Mouse (Mus musculus) erythroid progenitor cell, adult 5-6 weeks (primary cell): ENCODE measurements around the gene Zfp423. TPM values are rescaled to one million over a fixed set of nuclear protein-coding genes. Genes with fewer than 3 reads are reported as not detected.

Source experiments
- ATAC-seq: replicated peaks from 2 replicates; pipeline ENCODE4 v1.8.0; 2016; ENCODE audit warnings: moderate number of reproducible peaks, mild to moderate bottlenecking, moderate TSS enrichment, inconsistent platforms; ENCODE audit not compliant: poor library complexity, low FRiP score, severe bottlenecking
- total RNA-seq, 2 experiments: library from RNA; stranded (forward) in 1 of 2; stranded (reverse) in 1 of 2; fragments of 150-400 nt in 1 of 2; fragments of 186-747, 209-891 nt in 1 of 2; gene quantifications; 2 replicates each; pipeline versions ENCODE4 v1.2.3 to v1.2.4; 2015 to 2017; ENCODE audit warnings: low replicate concordance in 2 of 2

The Zfp423 gene
- total RNA-seq, 2 experiments from 2014 or later, result 0.42 TPM; not detected in 1

GRCm38 (mm10) chr8:87680034-87680433 lies 279.4 kb downstream of the Zfp423 start:
- no peak for ATAC-seq

- no peak for ATAC-seq
Observed at GRCm38 (mm10) chr8:87679431-87680003, 279.9 kb downstream of the Zfp423 start.

GRCm38 (mm10) chr8:87675411-87675810 lies 284.0 kb downstream of the Zfp423 start:
- ATAC-seq, result no peak

- no peak for ATAC-seq
Observed at GRCm38 (mm10) chr8:87674157-87674556, 285.2 kb downstream of the Zfp423 start.

- ATAC-seq, result no peak
Observed at GRCm38 (mm10) chr8:87672214-87672613, 287.2 kb downstream of the Zfp423 start.

GRCm38 (mm10) chr8:87671209-87671970 lies 288.0 kb downstream of the Zfp423 start:
- no peak for ATAC-seq

- ATAC-seq, result no peak
Observed at GRCm38 (mm10) chr8:87670232-87670631, 289.2 kb downstream of the Zfp423 start.

- no peak for ATAC-seq
Observed at GRCm38 (mm10) chr8:87668736-87669135, 290.7 kb downstream of the Zfp423 start.

- ATAC-seq, result no peak
Observed at GRCm38 (mm10) chr8:87667914-87668643, 291.3 kb downstream of the Zfp423 start.

- no peak for ATAC-seq
Observed at GRCm38 (mm10) chr8:87667297-87667696, 292.1 kb downstream of the Zfp423 start.

GRCm38 (mm10) chr8:87665337-87665736 lies 294.1 kb downstream of the Zfp423 start:
- ATAC-seq, result no peak

- ATAC-seq, result no peak
Observed at GRCm38 (mm10) chr8:87664217-87664509, 295.2 kb downstream of the Zfp423 start.

GRCm38 (mm10) chr8:87663349-87664216 lies 295.8 kb downstream of the Zfp423 start:
- no peak; the same call in 1 of the 2 replicates for ATAC-seq

- ATAC-seq, result no peak
Observed at GRCm38 (mm10) chr8:87662811-87663341, 296.5 kb downstream of the Zfp423 start.

GRCm38 (mm10) chr8:87662307-87662771 lies 297.1 kb downstream of the Zfp423 start:
- no peak for ATAC-seq

GRCm38 (mm10) chr8:87660916-87661910 lies 298.2 kb downstream of the Zfp423 start:
- ATAC-seq, result no peak

GRCm38 (mm10) chr8:87660029-87660915 lies 299.1 kb downstream of the Zfp423 start:
- ATAC-seq, result no peak

- no peak for ATAC-seq
Observed at GRCm38 (mm10) chr8:87657488-87657887, 301.9 kb downstream of the Zfp423 start.
